In genomic region chr4:155200861-155201390, GRCm38 (mm10) we compare ENCODE assay signal across 8 mouse cellular contexts. TPM values are rescaled to one million over a fixed set of nuclear protein-coding genes. Genes with fewer than 3 reads are reported as not detected.
DNase-seq lines count a peak whose midpoint lies in the region; ATAC-seq and TF ChIP-seq lines count a peak whose summit lies in the region.

No protein-coding gene starts in this region.

- no peak for TF ChIP-seq CTCF in layer of hippocampus, adult 2 months (conservative IDR thresholded peaks at IDR 0.05)
- no peak for TF ChIP-seq CTCF in Patski (IDR thresholded peaks at IDR 0.05)
- TF ChIP-seq CTCF in midbrain, postnatal 0 days (IDR thresholded peaks at IDR 0.05) = no peak

- intact Hi-C loops in gastrocnemius, postnatal 36 days (cut with DNase I) = no loop called here

- WGBS in intestine, embryonic 15.5 days = 65% methylated on average over 3 of the region's 3 CpGs
- WGBS in midbrain, postnatal 0 days = 68% methylated on average over 3 of the region's 3 CpGs

- peak; percentile 17 for ATAC-seq in Patski
- ATAC-seq in intestine, embryonic 15.5 days = no peak
- ATAC-seq in monocyte, adult 5-6 weeks (replicated peaks; ENCODE audit: insufficient number of reproducible peaks, low FRiP score, low TSS enrichment, poor library complexity, severe bottlenecking) = peak; percentile 92
- ATAC-seq in midbrain, postnatal 0 days (ENCODE audit: low FRiP score) = no peak

- CTCF ChIA-PET in Patski (lab: Charles Lee) = no interaction called here

- POLR2A ChIA-PET in Patski (lab: Charles Lee) = no interaction called here

- no peak overlapping the region for H3K9ac ChIP-seq in intestine, embryonic 15.5 days
- no peak overlapping the region for H3K9ac ChIP-seq in midbrain, postnatal 0 days (replicated peaks; ENCODE audit: low read length, poor library complexity, severe bottlenecking)

- no peak overlapping the region for H3K4me3 ChIP-seq in layer of hippocampus, adult 2 months
- H3K4me3 ChIP-seq in intestine, embryonic 15.5 days (replicated peaks) = no peak overlapping the region
- H3K4me3 ChIP-seq in midbrain, postnatal 0 days (ENCODE audit: low read depth, low read length) = no peak overlapping the region

- H3K27ac ChIP-seq in layer of hippocampus, adult 2 months = peak overlapping the region; percentile 43; the same call in 1 of the 2 replicates
- peak overlapping the region; percentile 8 for H3K27ac ChIP-seq in intestine, embryonic 15.5 days
- no peak overlapping the region for H3K27ac ChIP-seq in midbrain, postnatal 0 days (ENCODE audit: low read depth, low read length)

- H3K9me3 ChIP-seq in intestine, embryonic 15.5 days = no peaks in the 10 kb centered on the region
- no peaks in the 10 kb centered on the region for H3K9me3 ChIP-seq in midbrain, postnatal 0 days (ENCODE audit: low read length)

- H3K4me2 ChIP-seq in intestine, embryonic 15.5 days (replicated peaks) = no peak overlapping the region
- no peak overlapping the region for H3K4me2 ChIP-seq in midbrain, postnatal 0 days (ENCODE audit: low read depth, low read length, poor library complexity, severe bottlenecking)

- H3K4me1 ChIP-seq in intestine, embryonic 15.5 days (replicated peaks) = peaks cover 81% of the 10 kb centered on the region
- no peaks in the 10 kb centered on the region for H3K4me1 ChIP-seq in midbrain, postnatal 0 days (ENCODE audit: insufficient read depth, low read length)

- H3K27me3 ChIP-seq in Patski = no peaks in the 10 kb centered on the region
- no peaks in the 10 kb centered on the region for H3K27me3 ChIP-seq in intestine, embryonic 15.5 days (replicated peaks)
- no peaks in the 10 kb centered on the region for H3K27me3 ChIP-seq in midbrain, postnatal 0 days (ENCODE audit: insufficient read depth, low read length)

- no peaks in the 10 kb centered on the region for H3K36me3 ChIP-seq in intestine, embryonic 15.5 days
- H3K36me3 ChIP-seq in midbrain, postnatal 0 days (ENCODE audit: insufficient read depth, low read length) = no peaks in the 10 kb centered on the region

- in situ Hi-C loops in Patski (cut with MboI; ENCODE audit: low pct_unique_long_range_greater_than_20kb) = no loop called here

- DNase-seq in layer of hippocampus, adult 2 months (ENCODE audit: low spot score in 2 of 2) = no peak
- DNase-seq in layer of hippocampus, postnatal 25 days (ENCODE audit: extremely low spot score in 1 of 2, low spot score in 1 of 2) = no peak
- DNase-seq in Patski (ENCODE audit: low read depth, low spot score) = no peak
- no peak for DNase-seq in midbrain, postnatal 0 days (ENCODE audit: low spot score)
- DNase-seq in gastrocnemius, postnatal 36 days = no peak
- DNase-seq in frontal cortex, postnatal 25 days (ENCODE audit: low spot score in 2 of 2) = no peak

RNA-seq across cellular contexts. Expression of gene Ski, which starts 21.5 kb away (rescaled TPM):
- 100 to 1,000 TPM; 128 to 136 TPM for total RNA-seq in layer of hippocampus, adult 2 months (2021)
- total RNA-seq in layer of hippocampus, postnatal 25 days (2021) = 100 to 1,000 TPM; 119 to 129 TPM
- polyA plus RNA-seq in Patski (2021) = 59.8 TPM
- 13.3 and 13.8 TPM in 2 replicates for polyA plus RNA-seq in intestine, embryonic 15.5 days (2015; fragmentation: Nextera tagmentation; extraction: Ambion mirVana)
- total RNA-seq in monocyte, adult 5-6 weeks (2017) = 13.5 to 26.2 TPM (median 17.7 TPM) in 3 replicates
- total RNA-seq in midbrain, postnatal 0 days (2014; rRNA removed) = 59.8 and 63.1 TPM in 2 replicates
- polyA plus RNA-seq in midbrain, postnatal 0 days (2015; fragmentation: Nextera tagmentation; extraction: Ambion mirVana) = 7.1 and 8.4 TPM in 2 replicates
- 10 to 100 TPM; 28.7 to 30.2 TPM for total RNA-seq in gastrocnemius, postnatal 36 days (2021)

RNA-seq across cellular contexts. Expression of gene Faap20, which starts 48.7 kb away (rescaled TPM):
- 10 to 100 TPM; 29.2 to 34.3 TPM for total RNA-seq in layer of hippocampus, adult 2 months (2021)
- total RNA-seq in layer of hippocampus, postnatal 25 days (2021) = 10 to 100 TPM; 29.2 to 36.6 TPM
- 25.5 TPM for polyA plus RNA-seq in Patski (2021)
- 64.1 and 74.9 TPM in 2 replicates for polyA plus RNA-seq in intestine, embryonic 15.5 days (2015; fragmentation: Nextera tagmentation; extraction: Ambion mirVana)
- 15.4 to 17.5 TPM (median 17.0 TPM) in 3 replicates for total RNA-seq in monocyte, adult 5-6 weeks (2017)
- 39.5 and 48.7 TPM in 2 replicates for total RNA-seq in midbrain, postnatal 0 days (2014; rRNA removed)
- 56.6 and 57.1 TPM in 2 replicates for polyA plus RNA-seq in midbrain, postnatal 0 days (2015; fragmentation: Nextera tagmentation; extraction: Ambion mirVana)
- 1 to 10 TPM; 3.1 to 4.7 TPM for total RNA-seq in gastrocnemius, postnatal 36 days (2021)

Comparison
In these comparisons a context has a peak if more than half of its experiments do, and no peak if none do; other contexts are left out.
1. ATAC-seq: peak in Patski (single experiment) and monocyte, adult 5-6 weeks (single experiment); none in intestine, embryonic 15.5 days (single experiment) and midbrain, postnatal 0 days (single experiment).